Mouse (Mus musculus): ENCODE data around the gene Inhbb. TPM values are rescaled to one million over a fixed set of nuclear protein-coding genes. Genes with fewer than 3 reads are reported as not detected.

The Inhbb gene
- total RNA-seq, 2 experiments from 2014 or later, result not detected

DNA sequence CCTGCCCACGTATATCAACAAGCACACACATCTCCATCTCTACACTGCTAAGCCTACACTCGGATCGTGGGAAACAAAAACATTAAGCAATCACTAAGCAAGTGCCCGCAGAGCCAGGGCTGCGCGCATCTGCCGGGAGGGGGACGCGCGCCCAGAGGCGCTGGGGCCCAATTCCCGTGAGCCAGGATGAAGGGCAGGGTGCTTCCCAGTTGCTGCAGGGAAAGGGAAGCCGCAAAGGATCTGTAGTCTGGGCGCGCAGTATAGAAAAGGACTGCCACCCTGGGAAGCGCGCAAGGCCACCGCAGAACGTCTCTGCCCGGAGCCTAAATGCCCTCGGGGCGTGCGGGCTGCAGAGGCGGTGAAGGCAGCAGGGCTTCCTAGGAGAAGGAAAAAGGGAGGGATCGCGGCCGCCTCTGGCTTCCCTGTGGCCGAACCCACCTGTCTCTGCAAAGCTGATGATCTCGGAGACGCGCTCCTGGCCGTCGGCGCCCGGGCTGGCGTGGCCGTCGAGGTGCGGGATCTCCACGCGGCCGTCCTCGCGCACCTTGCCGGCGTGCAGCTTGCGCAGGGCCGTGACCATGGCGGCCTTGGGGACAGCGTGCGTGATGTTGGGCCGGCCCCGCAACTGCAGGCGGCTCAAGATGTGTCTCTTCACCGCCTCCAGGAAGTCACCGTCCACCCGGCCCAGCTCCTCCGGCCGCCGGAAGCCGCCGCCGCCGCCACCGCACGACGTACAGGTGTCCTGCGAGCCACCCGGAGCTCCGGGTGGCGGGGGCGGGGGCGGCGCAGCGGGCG, 1.7 kb downstream of the Inhbb start:
- ATAC-seq (replicated peaks; ENCODE audit: low FRiP score, poor library complexity, severe bottlenecking), result no peak

DNA sequence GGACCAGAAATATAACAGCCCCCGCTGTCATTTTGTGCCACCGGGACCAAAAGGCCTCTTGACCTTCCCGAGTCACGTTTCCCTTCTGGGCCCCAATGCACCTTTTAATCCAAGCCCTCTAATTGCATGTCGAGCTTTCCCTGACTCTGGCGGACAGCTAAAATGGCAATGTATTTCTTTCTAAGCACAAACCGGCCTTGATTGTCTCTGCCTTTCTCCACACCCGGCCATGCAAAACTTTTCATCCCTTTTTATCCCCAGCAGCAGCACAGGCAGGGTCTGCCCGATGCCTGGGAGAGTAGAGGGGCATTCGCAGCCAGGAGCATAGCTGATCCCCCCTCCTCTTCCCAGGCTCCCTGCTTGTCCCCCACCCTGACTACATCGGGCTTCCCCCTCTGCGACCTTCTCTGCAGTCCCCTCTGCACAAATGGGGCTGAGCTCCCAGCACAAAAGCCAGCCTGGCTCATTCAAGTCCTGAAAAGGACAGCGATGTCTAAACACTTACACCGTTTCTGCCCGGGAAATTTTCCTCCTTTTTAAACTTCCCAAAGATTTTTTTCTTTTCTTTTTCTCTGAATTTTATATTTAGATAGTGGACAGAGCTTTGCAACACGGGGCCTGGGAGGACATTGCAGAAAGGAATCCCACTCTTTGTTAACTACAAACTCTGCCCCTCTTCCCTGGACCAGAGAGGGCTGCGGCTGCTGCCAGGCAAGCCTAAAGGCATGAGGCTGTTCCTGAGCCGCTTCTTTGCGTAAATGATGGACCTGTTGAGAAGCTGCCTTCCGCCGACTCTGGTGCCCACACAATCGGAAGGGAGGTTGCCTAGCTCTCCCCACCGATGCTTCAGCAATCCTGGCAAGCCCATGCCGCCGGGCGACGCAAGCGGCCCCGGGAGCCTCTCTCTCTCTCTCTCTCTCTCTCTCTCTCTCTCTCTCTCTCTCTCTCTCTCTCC, 2.6 kb downstream of the Inhbb start:
- no peak for ATAC-seq (replicated peaks; ENCODE audit: low FRiP score, poor library complexity, severe bottlenecking)

DNA sequence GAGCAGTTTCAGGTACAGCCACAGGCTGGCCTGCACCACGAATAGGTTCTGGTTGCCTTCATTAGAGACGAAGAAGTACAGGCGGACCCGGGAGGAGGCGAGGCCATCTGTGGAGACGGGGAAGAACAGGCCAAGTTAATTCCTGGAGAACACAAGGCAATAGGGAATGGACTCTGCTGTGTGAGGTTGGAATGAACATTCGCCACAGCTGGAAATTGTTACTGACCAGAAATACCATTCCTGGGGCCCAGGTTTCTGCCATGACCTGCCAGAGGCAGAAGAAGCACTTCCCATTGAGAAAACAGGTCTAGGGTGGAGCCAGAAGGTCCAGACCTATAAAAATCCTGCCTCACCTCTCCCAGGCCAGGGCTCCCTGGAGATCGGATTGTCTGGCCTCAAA, 4.1 kb downstream of the Inhbb start:
- ATAC-seq (replicated peaks; ENCODE audit: low FRiP score, poor library complexity, severe bottlenecking), result no peak

DNA sequence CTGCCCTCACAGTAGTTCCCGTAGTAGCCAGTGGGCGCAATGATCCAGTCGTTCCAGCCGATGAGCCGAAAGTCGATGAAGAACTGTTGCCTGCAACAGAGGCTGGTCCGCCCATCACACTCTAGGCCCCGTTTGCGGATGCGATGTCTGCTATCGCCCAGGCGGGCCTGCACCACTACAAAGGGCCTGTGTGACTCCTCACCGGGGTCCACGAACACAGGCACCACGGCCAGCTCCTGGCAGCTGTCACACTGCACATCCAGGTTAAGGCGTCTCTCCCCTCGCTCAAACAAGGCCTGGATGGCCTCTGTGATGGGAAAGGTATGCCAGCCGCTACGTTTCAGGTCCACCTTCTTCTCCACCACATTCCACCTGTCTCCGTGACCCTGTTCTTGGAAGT, 4.5 kb downstream of the Inhbb start:
- ATAC-seq (replicated peaks; ENCODE audit: low FRiP score, poor library complexity, severe bottlenecking), result no peak

DNA sequence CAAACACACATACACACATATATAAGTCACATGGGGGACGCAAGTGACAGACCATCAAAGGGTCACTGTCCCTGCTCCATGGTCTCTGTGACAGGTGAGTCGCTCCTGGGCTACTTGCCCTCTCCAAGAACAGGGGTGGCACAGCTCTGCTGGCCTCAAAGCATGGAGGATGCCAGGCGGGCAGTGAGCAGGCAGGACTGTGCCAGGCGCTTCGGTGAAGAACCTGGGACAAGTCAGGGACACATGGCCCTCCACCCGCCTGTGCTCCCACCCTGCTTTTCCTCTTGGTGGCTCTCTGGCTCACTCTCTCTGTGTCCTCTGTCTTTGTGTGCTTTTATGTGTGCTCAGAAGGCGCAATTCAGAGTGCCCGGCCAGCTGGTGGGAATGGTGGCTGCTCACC, 5.4 kb downstream of the Inhbb start:
- no peak for ATAC-seq (replicated peaks; ENCODE audit: low FRiP score, poor library complexity, severe bottlenecking)

DNA sequence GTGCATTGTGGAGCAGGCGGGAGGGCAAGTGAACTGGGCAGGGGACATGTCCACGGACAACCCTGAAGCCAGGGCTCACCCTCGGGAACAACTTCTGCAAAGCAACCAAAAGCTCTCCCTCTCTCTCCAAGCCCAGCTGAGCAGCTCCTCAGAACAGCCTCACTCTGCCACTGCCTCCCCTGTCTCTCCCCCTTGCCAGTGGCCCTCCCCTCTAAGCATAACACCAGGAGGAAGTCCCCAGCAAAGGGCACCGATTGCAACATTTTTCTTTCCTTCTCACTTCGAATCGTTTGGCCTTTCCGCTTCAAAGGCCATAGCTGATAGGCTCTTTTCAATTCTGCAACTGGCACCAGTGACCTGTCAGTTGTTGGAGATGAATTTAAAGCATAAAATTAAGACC, 5.9 kb downstream of the Inhbb start:
- no peak for ATAC-seq (replicated peaks; ENCODE audit: low FRiP score, poor library complexity, severe bottlenecking)

DNA sequence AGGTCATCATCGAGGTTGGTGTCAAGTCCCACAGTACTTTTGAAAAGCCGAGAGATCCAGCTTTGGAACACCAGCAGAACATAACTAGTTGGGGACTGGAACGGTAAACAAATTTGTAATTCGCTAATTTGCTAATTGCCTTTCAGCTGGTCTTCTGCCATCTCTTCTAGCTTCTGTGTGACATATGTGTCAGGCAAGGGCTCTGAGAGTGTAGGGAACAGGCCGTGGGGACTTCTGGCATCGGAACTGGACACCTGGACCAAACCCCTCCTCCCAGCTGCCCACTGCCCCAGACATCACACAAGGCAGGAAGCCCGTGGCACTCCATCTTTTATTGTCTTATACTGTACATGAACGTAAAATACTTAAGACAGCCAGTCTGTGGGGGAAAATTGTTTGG, 6.9 kb downstream of the Inhbb start:
- no peak for ATAC-seq (replicated peaks; ENCODE audit: low FRiP score, poor library complexity, severe bottlenecking)

DNA sequence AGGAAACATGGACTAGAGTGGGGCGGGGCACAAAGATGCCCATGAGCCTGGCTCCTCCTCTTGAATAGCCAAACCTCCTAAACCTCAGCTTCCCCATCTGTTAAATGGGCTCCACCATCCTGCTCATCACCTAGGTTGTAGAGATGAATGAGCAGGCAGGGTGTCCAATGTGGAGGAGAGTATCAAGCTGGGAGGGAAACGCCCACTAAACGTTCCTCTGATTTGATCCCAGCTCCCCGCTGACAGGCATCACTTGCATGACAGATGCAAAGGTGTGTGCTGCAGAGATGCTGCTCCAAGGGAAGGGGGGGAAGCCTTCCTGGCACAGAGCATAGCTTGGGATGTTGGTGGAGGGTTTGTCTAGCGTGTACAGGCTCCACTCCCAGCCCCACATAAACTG, 11.4 kb downstream of the Inhbb start:
- ATAC-seq (replicated peaks; ENCODE audit: low FRiP score, poor library complexity, severe bottlenecking), result no peak

DNA sequence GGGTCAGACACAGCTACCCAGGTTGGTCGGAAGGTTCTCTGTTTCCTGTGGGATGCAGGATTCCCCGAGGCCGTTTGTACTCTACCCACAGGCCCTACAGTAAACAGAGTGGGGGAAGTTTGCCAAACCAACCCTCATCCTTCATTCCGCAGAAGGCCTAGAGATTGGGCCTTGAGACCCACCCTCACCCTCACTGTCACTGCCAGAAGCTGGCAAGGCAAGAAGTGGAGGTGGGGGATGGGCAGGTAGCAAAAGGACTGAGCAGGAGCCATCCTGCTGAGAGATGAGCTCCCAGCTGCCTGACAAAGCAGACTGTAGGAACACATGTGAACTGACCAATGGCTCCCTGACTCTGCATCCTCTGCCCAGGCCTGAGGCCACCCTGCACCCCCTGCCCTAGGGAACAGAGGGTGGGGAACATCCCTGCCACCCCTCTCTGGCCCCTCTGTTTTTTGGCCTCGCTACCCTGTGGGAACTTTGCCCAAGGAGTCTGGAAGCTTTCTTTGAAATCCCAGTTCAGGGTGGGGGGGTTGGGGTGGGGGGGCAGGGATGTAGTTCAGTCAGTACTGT, 12.4 kb downstream of the Inhbb start:
- no peak for ATAC-seq (replicated peaks; ENCODE audit: low FRiP score, poor library complexity, severe bottlenecking)

DNA sequence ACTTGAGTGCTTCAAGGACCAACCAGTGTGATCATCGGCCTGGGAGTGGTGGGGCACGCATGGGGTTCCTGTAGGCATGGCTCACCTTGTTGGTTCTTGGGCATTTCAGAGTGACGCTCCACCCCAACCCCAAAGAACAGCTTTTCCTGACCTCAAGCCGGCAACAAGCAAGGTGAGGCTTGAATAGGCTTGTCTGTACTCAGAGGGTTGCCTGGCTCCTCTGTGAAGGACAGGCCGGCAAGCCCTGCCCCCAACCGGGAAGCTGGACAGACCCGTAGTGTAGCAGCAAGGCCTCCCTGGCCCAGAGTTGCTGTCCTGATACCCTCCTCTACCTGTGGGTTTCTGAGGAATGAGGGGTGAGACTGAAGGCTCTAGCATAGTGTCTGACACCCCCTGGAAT, 12.9 kb downstream of the Inhbb start:
- ATAC-seq (replicated peaks; ENCODE audit: low FRiP score, poor library complexity, severe bottlenecking), result no peak

DNA sequence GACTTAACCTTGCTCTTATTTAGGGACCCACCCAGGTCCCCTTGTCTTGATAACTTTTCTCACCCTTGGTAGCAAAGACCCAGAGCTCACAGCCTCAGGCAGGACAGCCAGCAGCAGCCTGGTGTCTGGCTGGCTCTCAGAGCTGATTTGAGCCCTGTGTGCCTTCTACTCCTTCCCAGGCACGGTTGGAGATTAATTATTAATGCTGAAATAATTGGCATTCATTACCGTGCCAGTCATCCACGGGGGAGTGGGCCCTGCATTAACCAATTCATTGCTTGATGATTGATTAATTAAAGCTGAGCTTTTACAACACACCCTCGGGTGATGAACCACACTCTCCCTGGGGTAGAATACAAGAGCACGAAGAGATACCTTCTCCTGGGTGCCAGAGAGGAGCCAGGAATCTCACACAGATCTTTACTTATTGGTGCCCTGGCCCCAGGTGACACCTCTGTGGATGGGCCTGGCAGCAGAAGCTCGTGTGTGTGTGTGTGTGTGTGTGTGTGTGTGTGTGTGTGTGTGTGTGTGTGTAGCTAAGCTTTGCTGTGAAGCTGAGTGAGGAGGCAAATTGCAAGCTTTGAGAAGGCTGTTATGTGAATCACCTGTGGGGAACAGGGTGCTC, 14.2 kb downstream of the Inhbb start:
- no peak for ATAC-seq (replicated peaks; ENCODE audit: low FRiP score, poor library complexity, severe bottlenecking)

DNA sequence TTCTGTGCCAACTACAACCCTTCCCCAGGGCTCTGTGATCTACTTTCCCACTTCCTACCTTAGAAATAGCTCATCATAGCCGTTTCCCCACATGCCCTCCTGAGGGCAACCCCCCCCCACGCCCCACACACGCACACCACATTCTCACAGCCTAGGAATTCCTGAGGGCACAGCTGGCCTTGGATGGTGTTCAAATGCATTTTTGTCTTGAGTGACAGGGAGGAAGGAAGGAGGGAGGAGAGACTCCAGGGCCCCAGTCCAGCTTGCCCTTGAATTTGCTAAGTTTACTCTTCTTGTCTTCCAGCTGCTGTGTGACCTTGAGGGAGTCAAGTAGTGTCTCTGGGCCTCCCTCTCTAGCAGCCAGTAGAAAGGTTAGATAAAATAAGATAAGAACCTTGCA, 17.2 kb downstream of the Inhbb start:
- no peak for ATAC-seq (replicated peaks; ENCODE audit: low FRiP score, poor library complexity, severe bottlenecking)

DNA sequence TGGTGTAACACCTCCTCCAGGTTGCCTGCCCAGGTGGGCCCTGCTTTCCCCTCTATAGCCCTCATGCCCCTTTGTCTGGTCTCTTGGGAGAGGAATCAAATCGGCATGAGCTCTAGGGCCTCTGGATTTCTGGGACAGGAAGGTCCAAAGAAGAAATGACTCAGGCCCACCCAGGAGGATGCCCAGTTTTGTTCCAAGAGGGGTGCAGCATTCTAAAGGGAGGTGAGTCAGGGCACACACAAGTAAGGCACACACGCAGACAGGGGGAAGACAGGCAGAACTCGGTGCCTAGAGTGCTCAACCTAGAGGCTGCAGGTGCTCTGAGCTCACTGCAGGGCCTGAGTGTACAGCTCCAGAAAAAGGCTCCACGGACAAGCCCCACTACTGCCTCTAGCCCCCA, 17.7 kb downstream of the Inhbb start:
- ATAC-seq (replicated peaks; ENCODE audit: low FRiP score, poor library complexity, severe bottlenecking), result no peak

DNA sequence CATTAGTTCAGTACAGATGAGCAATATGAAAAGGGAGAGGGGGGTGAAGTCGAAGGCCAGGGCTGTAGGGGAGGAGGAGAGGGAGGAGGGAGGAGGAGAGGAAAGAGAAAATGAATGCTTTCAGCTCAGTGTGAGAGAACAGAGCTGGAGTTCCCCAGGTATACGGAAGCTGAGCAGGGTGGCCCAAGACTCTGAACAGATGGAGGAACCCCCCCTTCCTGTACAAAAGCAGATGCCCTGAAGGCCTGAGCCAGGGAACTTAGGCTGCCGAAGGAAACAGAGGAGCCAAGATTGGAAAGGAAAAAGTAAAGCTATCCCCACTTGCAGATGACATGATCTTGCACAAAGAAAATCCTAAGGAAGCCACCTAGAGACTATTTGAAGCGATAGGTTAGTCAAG, 20.8 kb downstream of the Inhbb start:
- ATAC-seq (replicated peaks; ENCODE audit: low FRiP score, poor library complexity, severe bottlenecking), result no peak

DNA sequence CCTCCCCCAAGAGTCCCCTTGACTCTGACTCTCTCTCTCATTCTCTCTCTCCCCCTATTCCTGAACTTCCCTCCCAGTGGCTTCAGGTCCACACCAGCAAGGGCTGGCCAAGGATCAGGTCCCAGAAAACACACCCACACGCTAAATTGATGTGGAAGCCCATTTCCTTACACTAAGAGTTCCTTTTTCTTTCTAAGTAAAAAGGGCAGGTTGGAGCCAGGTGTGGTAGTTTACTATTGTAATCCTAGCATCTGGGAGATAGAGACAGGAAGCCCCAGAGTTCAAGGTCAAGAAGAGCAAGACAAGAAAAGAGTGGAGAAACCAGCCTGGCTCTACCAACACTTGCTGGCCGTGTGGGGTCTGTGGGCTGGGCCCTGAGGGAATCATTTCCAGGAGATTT, 23.4 kb downstream of the Inhbb start:
- no peak for ATAC-seq (replicated peaks; ENCODE audit: low FRiP score, poor library complexity, severe bottlenecking)

DNA sequence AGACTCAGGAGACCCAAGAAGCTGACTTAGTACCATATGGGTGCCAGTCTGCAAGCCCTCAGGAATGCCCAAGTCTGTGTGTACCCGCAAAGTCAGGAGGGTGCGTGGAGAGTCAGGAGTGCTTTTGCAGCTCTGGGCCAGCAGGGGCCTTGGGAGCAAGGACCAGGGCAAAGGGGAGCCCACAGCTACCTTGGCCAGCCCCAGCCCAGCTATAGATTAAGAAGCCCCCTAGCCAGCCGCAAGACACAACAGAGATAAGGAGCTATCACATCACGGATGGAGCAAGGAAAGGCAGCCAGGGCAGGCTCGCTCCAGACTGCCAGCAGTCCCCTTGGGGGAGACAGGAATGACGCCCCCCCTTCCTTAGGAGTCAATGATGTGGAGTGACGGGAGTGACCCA, 24.2 kb downstream of the Inhbb start:
- ATAC-seq (replicated peaks; ENCODE audit: low FRiP score, poor library complexity, severe bottlenecking), result no peak

DNA sequence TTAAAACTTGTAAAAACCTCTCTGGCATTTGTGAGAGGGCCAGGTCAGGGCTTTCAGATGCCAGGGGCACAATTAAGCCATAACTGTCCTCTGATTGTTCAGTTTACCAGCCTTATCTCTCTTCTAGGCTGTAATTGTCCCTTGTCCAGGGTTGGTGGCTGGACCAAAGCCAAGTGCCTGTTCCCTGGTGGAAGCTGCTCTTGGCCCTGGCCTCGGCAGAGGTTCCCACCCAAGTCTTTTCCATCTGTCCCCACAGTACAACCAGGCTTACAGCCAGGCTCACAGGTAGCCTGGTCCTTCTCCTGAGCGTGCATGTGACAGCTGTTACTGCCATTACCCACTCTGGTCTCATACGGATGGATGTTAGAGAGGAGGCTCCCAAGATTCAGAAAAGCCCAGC, 30.7 kb downstream of the Inhbb start:
- no peak for ATAC-seq (replicated peaks; ENCODE audit: low FRiP score, poor library complexity, severe bottlenecking)

DNA sequence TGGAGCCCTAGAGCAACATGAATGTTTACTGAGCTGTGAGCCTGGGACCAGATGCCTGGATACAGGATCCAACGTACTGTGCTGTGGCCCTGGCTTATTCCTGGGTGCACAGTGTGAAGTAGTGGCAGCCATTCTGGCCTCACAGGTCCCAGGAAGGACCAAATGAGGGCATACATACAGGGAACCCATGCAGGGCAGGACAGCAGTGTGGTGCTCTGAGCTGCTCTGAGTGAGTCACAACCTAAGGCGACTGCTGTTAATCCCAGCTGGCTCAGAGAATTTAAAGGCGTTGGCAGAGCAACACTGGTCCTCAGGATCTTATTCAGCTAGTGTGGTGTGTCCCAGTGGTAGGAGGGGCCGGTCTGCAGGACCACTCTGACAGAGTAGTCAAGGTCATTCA, 31.4 kb downstream of the Inhbb start:
- no peak for ATAC-seq (replicated peaks; ENCODE audit: low FRiP score, poor library complexity, severe bottlenecking)

DNA sequence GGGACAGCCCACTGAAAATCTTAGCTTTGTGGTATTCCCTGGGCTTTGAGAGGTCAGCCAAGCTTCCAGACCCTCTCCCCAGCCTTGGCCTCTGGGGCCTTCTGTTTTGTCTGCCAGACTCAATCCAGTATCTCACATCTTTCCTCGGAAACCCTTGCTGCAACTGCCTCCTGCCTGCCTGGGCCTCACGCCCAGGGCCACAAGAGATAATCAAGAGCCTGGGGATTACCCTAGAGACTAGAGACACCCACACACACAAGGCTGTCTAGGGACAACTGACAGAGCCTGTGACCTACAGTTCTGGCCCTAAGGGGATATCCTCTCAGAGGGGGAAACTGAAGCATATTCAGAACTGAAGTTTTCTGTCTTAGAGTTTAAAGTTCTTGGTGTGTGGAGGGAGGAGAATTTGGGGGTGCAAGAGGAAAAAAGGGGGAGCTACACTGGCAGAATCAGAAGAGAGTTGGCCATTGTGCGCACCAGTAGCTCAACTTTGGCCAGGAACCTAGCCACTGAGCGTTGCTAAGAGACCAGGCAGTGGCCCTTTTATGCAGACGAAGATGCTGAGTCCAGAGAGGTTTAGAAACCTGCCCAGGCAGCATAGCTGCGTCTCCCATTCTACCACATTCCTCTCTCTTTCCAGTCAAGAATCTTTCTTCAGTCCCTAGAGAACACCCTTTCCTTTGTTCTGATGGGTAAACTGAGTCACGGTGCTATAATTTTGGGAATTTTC, 32.1 kb downstream of the Inhbb start:
- no peak for ATAC-seq (replicated peaks; ENCODE audit: low FRiP score, poor library complexity, severe bottlenecking)

Data from erythroid progenitor cell, adult 5-6 weeks (primary cell).